Mouse (Mus musculus): ENCODE results near the gene Plaur.

Plaur gene

GRCm38 (mm10) chr7:24445266-24445926, 16.9 kb upstream of the Plaur start:
- DNase-seq (ENCODE audit: low read depth, low spot score), result no peak

- no peak for DNase-seq (ENCODE audit: low read depth, low spot score)
Observed at GRCm38 (mm10) chr7:24446697-24447340, 15.5 kb upstream of the Plaur start.

- DNase-seq (ENCODE audit: low read depth, low spot score), result no peak
Observed at GRCm38 (mm10) chr7:24448782-24449517, 13.3 kb upstream of the Plaur start.

GRCm38 (mm10) chr7:24450585-24451017, 11.7 kb upstream of the Plaur start:
- no peak for DNase-seq (ENCODE audit: low read depth, low spot score)

GRCm38 (mm10) chr7:24451855-24452311, 10.4 kb upstream of the Plaur start, which contains the start of gene Irgc1:
TSS of gene Irgc1 (minus strand) at chr7:24452297.
- no peak for DNase-seq (ENCODE audit: low read depth, low spot score)

GRCm38 (mm10) chr7:24454199-24454598, 8.1 kb upstream of the Plaur start:
- DNase-seq (ENCODE audit: low read depth, low spot score), result no peak

GRCm38 (mm10) chr7:24455726-24456125, 6.6 kb upstream of the Plaur start:
- no peak for DNase-seq (ENCODE audit: low read depth, low spot score)

- no peak for DNase-seq (ENCODE audit: low read depth, low spot score)
Observed at GRCm38 (mm10) chr7:24457726-24458370, 4.4 kb upstream of the Plaur start.

- DNase-seq (ENCODE audit: low read depth, low spot score), result no peak
Observed at GRCm38 (mm10) chr7:24459440-24459839, 2.8 kb upstream of the Plaur start.

GRCm38 (mm10) chr7:24459843-24460242, 2.4 kb upstream of the Plaur start:
- no peak for DNase-seq (ENCODE audit: low read depth, low spot score)

- no peak for DNase-seq (ENCODE audit: low read depth, low spot score)
Observed at GRCm38 (mm10) chr7:24461376-24462051, 770 bp upstream of the Plaur start.

- no peak for DNase-seq (ENCODE audit: low read depth, low spot score)
Observed at GRCm38 (mm10) chr7:24466835-24467234, 4.6 kb downstream of the Plaur start.

- DNase-seq (ENCODE audit: low read depth, low spot score), result no peak
Observed at GRCm38 (mm10) chr7:24467886-24468285, 5.6 kb downstream of the Plaur start.

- DNase-seq (ENCODE audit: low read depth, low spot score), result no peak
Observed at GRCm38 (mm10) chr7:24469126-24469525, 6.8 kb downstream of the Plaur start.

- no peak for DNase-seq (ENCODE audit: low read depth, low spot score)
Observed at GRCm38 (mm10) chr7:24470356-24470755, 8.1 kb downstream of the Plaur start.

GRCm38 (mm10) chr7:24472442-24472841, 10.2 kb downstream of the Plaur start:
- no peak for DNase-seq (ENCODE audit: low read depth, low spot score)

GRCm38 (mm10) chr7:24472937-24473336, 10.7 kb downstream of the Plaur start:
- no peak for DNase-seq (ENCODE audit: low read depth, low spot score)

GRCm38 (mm10) chr7:24473913-24474529, 11.7 kb downstream of the Plaur start:
- no peak for DNase-seq (ENCODE audit: low read depth, low spot score)

GRCm38 (mm10) chr7:24474811-24475506, 12.7 kb downstream of the Plaur start:
- DNase-seq (ENCODE audit: low read depth, low spot score), result no peak

GRCm38 (mm10) chr7:24476338-24476737, 14.1 kb downstream of the Plaur start:
- DNase-seq (ENCODE audit: low read depth, low spot score), result no peak

All from embryo, embryonic 11.5 days (tissue).